Mouse (Mus musculus): ENCODE measurements around the gene Fcmr.

Gene Fcmr

DNA sequence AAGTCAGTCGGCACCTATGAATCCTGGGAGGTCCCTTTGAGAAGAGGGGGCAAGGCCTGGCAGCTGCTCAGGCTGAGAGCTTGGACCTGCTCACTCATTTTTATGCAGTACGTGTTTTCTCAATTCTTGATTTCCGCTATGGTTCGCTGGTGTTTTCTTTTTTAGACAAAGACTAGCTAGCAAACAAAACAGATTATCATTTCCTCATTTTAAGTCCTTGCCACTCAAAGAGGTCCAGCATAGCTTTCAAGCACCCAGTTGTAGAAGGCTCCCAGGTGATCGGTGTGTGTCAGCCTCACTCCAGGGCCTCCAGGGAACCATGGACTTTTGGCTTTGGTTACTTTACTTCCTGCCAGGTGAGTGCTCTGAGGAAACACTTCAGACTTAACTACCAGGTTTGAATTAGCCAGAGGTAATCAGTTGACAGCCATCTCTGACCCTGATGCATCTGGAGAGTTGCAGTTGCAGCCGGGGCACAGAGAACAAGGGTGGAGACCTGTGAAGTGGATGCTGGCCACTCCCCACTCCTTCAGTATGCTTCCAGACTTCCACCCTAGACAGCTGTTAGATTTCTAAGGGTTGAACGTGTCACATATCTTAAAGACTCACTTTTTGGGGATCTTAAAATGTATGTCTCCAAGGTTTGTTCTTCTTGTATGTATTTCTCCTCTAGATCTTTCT is at the start of gene Fcmr:
TSS of gene Fcmr (plus strand) at position 129 of the 681 bp plus-strand sequence.
- CTCF ChIA-PET = interaction anchor here (1.2 kb wide), 1 partner anchor 9 kb away, joined by 5 read pairs; no protein-coding TSS in a partner anchor

DNA sequence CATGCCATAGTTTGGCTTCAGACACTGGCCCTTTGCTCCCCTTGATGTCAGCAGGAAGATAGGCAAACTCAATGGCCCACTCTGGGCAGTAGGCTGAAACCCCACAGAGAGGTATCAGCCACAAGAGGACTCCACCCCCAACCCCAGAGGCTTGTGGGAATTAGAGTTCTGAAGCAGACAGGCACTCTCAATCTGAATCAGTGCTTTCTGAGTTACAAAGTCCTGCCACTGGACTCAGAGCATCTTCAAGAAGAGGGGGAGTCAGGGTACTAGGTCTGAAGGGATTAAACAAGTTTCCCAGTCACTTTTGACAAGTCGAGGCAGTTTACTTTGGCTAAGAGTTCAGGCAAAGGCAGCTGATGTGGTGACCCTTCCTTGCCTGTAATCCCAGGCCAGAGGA is 45.7 kb upstream of the Fcmr start:
- CTCF ChIA-PET = interaction anchor here (0.5 to 0.9 kb wide), 3 partner anchors 11 to 333 kb away, joined by 4 read pairs; no protein-coding TSS in a partner anchor

DNA sequence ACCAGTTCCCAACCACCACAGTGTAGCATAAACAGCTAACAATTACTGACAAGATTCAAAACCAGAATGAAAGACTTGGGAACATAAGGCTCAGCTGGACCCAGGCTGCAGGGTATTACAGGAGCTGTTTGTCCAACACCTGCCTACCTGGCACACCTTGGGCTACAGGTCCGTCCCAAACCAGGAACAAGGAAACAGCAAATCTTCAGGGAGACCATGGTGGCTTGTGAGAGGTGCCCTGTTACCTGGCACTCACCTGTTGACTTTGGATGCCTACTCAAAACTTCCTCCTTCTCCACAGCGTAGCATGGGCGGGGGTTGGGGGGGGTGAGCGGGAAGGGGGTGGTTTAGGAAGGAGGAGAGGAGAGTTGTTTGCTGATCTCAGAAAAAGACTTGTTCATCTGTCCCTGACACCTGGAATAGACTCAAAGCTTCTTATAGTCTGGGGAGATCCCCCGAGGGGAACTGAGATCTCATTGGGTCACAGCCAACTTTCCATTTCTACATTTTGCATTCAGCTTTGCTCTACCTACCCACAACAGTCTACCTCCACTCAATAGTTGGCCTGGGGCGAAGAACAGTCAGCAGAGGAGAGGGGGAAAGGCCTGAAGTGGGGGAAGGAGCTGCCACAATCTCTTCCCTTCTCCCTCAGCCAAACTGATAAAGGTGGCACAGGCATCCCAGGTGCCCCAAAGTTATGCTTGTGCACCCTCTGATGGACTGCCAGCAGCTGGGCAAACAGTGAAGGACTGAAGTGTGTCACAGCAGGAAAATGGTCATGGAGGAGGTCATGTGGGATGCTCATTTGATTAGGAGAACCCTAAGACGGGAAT is 44.9 kb upstream of the Fcmr start:
- CTCF ChIA-PET = interaction anchor here (0.5 to 0.9 kb wide), 2 partner anchors 54 to 334 kb away, joined by 4 read pairs; no protein-coding TSS in a partner anchor

DNA sequence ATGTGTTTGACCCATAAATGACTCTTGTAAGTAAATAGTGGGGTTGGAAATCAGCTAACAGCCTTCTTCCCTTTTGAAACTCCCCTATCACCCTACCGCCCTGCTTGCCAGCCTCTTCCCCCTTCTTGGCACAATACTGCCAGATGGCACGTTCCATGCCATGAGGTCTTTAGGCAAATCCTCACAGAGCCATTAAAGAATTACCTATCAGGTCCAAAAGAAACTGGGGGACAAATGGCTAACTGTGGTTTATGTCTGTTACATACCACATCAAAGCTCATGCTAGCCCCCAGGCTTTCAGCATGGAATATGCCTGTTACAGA is 44.4 kb upstream of the Fcmr start:
- CTCF ChIA-PET = no interaction called here

DNA sequence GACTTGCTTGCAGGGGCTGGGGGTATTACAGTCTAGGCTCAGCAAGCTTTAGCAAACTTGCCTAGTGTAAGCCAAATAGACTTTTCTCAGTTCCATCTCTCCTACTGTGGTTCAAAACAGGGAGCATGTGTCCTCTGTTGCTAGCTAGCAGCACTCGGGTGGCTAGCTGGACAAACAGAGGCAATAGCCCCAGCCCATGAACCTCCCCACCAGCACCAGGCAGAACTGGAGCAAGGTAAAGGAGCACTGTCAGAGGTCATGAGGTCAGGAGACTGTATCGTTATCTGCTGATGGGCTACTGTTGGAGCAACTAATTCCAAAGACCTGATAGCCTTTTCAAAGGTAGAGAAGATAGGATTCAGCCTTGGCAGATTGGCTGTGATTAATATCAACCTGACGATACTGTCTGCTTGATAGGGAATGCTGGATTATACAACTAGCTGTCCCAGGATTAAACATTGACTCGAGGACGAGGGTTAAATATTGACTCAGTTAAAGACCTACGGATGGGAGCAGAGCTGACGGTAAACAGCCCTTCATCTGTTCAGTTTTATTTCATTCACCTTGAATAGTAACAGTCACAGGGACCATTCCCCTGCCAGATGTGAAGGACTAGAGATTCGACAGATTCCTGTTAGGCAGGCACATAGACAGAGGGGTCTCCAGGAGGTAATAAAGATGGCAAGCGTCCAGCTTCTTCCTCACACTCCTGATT is 43.4 kb upstream of the Fcmr start:
- CTCF ChIA-PET = no interaction called here

DNA sequence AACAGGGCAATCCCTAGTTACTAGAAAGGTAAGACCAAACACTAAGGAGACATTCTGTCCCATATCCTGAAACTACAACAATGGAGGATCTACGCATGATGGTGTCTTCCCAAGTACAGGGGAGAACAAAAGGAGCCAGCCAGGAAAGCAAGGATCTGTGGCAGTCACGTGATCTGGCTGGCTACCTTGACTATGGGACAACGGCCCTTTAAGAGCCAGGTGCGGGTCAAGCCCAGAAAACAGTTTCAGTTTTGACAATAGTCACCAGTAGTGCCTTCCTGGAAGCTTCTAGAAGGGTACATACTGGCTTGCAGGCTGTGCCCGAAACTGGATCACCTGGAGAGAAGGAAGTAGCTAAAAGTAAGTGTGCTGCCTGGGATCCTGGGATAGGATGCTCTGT is 39.0 kb upstream of the Fcmr start, which contains the start of gene Pigr:
TSS of gene Pigr (plus strand) at position 237 of the 400 bp plus-strand sequence.
- CTCF ChIA-PET = no interaction called here

DNA sequence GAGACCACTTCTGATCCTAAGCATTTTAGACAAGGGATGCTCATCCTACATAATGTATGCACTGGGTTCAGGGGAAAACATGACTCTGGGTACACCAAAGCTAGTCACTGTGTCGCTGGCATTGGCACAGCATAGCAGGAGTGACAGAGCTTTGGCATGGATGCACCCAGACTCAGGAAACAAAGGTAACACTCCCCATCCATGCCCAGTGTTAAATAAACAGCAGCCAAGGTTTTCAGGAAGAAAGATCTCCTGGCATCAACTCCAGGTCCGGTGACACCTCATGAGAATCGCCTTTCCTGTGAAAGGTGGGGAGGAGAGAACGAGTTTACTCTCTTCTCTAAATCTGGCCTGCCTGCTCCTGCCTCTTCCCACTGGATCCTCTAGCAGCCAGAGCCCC is 36.8 kb upstream of the Fcmr start:
- CTCF ChIA-PET = no interaction called here

DNA sequence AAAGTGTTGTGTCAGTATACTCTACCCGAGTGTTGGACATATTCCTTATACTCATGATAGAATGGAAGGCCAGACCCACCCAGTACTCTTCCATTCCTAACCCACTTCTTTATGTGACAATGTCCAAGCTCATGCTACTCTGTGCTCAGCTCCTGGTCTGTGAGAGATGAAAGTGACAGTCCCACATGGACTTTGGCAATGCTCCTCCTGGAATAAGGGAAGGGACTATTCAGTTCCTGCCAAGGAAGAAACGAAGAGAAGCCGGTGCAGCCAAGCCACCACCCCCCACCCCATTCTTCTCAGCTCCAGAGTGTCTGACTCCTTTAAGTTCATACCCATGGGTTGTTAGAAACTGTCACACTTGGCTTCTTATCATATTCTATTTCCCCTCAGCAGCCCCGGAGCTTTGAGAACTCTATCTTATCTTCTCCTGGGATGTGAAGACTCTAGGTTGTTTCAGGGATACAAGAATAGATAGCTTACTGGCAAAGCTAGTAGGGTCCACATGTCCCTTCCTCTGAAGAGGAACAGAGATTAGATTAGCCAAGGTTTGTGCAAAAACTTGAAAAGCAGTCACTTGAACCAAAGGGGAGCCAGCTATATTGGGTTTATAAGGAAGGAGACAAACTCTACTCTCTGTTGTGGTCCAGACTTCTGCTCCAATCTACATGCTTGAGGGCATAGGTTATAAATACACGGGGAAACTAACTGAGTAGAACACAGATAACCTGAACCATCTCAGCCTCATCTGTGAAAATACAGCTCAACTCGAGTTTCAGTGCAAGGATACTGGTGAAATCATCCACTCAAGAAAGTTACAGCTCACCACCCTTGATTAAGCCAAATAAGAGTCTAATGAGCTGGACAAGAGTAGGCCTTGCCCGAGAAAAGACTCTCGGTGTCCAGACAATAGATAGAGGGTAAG is 35.3 kb upstream of the Fcmr start:
- CTCF ChIA-PET = interaction anchor here (0.6 to 1.0 kb wide), 3 partner anchors 11 to 424 kb away, joined by 3 to 4 read pairs (median 4); no protein-coding TSS in a partner anchor

DNA sequence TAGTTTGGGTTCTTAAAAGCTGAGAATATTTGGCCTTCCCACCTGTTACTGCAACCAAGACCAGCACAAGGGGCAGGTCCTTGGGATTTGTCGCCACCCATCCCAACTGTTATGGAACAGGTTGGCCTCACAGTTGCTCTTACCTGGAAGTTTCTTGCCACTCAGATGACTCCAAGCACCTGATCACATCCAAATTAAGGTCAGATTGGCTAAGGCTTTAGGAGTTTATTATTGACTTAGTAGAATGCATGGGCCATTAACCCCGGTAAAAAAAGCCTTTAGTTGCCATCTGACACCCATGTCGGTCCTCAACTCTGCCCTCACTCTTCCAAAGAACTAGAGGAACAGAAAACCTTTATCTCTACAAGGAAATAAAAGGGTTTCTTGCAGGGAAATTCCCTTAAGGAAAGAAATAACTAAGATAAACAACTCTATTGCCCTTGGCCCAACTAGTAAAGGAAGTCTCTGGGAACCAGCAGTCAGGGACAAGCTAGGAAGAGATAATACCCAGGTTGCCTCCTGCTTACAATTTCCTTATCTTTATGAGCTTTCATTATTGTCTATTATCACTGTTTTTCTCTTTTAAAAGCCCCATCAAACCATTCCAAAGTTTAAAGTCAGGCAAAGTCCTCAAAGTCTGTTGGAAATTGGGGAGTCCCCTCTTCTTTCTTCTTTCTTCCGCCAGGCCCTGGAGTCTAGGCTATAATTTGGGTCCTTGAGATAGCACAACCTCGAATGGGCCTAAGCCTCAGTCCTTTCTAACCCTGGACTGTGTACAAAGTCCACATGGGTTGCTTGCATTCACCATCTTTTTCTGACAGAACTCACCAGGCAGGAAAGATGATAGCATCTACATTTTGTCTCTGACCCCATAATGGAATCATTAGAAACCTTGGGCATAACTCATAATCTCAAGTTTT is 33.0 kb upstream of the Fcmr start:
- CTCF ChIA-PET = interaction anchor here (0.7 to 0.9 kb wide), 2 partner anchors 151 to 226 kb away, joined by 3 to 32 read pairs; no protein-coding TSS in a partner anchor

DNA sequence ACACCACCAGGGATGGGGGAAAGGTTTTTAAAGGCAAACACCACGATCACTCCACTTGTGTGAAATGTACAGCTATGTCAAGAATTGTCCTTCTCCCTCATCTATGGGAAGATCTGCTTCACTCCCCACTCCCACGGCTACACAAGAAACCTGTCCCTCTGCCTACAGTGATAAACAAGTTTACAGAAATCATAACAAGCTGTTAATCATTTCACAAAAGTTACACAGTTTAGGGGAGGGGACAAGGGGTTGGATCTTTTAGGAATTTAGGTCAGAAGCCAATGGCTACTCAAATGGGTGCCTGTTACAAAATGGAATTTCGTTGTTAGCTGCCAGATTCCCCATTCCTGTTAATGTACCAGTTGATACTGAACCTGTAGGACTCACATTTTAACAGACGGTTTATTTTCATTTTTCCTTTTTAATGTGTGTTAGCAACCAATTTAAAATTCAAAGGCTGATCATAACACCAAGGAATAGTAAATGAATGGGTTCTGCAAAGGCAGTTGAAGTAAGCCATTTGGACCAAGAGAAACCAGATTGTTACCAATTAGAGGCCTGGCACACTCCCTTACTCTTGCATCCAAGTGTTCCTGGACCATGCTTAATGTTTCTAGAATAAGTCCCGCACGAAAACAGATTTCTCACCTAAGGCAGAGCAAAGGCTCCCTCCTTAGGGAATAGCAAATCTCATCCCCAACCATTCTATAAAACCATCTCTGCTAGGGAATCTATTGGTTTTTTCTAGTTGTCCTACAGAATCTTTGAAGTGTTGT is 30.1 kb upstream of the Fcmr start:
- CTCF ChIA-PET = interaction anchor here (0.6 to 1.0 kb wide), 3 partner anchors 17 to 43 kb away, joined by 3 to 6 read pairs (median 3); no protein-coding TSS in a partner anchor

DNA sequence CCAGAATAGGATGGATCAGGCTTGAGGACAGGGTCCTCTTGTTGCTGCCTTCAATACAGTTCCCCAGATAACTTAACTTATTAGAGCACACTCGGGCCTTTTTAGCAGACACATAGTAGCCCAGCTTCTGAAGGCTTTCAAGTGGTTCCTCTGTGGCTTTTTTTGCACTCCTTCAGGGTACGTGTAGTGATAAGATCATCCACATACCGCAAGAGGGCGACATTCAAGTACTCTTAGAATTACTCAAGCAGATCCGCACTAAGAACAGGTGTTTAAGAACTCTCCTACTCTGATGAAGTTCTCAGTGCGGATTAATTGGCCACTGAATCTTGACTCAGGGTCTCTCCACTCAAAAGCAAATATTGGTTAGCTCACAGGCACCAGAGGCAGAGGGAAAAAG is 27.2 kb upstream of the Fcmr start:
- CTCF ChIA-PET = interaction anchor here (1.5 kb wide), 1 partner anchor 9 kb away, joined by 9 read pairs; no protein-coding TSS in a partner anchor

DNA sequence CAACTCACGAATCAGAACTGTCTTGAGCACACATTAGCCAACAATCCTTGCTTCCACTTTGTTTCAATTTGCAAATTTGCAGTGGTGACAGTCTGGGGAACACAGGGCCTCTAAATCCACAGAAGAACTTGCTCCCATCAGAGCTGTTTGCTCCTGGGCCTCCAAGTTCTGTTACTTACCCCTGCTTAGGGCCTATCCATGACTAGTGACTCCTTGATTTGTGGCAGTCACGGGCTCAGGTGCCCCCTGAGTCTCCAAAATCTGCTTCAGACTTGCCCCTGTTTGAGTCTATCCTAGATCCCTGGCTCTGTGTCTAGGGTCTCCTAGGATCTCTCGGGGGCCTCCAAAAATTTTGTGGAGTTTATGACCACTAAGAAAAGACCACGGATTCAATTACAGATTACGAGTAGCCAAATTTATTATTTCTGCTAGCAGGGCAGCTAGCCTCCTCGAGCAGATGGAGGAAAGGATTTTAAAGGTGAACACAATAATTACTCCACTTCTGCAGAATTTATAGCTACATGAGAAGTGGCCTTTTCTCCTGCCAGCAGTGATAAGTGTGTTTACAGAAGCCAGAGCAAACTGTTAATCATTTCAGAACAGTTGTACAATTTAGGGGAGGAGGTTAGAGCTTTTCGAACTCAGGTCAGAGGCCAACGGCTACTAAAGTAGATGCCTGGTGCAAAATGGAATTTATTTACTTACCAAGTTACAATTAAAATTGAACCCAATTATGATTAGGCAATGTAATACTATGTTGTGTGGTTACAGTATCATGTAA is 24.7 kb upstream of the Fcmr start:
- CTCF ChIA-PET = no interaction called here

DNA sequence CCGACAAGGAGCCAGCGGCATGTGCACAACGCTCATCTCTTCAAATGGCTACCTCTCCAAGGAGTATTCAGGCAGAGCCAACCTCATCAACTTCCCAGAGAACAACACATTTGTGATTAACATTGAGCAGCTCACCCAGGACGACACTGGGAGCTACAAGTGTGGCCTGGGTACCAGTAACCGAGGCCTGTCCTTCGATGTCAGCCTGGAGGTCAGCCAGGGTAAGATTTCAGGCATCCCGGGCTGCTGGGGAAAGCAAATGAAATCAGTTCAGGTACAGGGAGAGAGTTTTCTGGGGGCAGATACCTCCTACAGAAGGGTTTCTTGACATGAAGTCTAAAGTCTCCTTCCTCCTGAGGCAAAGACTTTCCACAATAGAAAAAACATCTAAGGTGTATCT is 23.8 kb upstream of the Fcmr start:
- CTCF ChIA-PET = no interaction called here

DNA sequence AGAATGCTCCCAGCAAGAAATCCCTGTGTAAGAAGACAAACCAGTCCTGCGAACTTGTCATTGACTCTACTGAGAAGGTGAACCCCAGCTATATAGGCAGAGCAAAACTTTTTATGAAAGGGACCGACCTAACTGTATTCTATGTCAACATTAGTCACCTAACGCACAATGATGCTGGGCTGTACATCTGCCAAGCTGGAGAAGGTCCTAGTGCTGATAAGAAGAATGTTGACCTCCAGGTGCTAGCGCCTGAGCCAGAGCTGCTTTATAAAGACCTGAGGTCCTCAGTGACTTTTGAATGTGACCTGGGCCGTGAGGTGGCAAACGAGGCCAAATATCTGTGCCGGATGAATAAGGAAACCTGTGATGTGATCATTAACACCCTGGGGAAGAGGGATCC is 21.0 kb upstream of the Fcmr start:
- CTCF ChIA-PET = interaction anchor here (0.5 kb wide), 1 partner anchor 60 kb away, joined by 3 read pairs; no protein-coding TSS in a partner anchor

DNA sequence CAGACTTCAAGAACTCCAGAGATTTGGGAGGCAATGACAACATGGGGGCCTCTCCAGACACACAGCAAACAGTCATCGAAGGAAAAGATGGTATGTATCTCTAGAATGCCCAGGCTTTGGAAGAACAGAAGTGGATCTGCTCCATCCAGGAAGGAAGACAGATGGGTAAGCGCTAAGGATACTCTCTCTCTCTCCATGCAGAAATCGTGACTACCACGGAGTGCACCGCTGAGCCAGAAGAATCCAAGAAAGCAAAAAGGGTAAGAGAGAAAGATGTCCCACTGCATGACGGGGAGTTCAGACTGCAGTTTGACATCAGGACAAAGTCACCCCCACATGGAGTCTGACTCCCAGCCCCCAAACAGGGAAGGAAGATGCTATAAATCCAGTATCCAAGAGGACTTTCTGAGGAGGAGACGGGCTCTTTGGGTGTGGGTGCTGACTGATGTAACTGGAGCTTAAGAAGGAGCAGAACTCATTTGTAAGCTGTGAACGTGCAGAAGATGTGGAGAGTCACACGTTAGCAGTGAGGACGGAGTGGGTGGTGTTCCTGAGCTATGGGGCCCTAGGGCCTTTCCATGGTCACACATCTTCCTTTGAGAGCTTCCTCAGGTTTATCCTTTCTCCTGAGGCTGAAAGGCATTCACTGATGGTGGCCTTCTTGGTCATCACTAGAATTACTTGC is 15.8 kb upstream of the Fcmr start:
- CTCF ChIA-PET = no interaction called here

DNA sequence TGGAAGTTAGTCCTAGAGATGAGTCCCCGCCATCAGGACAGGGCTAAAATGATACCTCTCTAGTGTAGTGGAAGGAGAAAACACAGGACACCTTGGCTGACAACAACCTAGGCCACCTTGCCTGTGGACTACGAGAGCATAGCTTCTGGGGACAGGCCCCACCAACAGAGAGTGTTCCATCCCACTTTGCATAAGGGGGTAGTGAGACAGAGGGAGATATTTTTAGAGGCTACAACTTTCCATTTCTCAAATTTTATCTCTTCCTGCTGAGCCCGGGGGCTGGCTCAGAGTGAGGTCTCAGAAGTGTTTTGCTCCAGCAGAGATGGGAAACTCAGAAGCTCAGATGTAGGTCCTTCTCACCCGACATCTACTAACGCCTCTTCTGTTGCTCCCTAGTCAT is 15.1 kb upstream of the Fcmr start:
- CTCF ChIA-PET = no interaction called here

DNA sequence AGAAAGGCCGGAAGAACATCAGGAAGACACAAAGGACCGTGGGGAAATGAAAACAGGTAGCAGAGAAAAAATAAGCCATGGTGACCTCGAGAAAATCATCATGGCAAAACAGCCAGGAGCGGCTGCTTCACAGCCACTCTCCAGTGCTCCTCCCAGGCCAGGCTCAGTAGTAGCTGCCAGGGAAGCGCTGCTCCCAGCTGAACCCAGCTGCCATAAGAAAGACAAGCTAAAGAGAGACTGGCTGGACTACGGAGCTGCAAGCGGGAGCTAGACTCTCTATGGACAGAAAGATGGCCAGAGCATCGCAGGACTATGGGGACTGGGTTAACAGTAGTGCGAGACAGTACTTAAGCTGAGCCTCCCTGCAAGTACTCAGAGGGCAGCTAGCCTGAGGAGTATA is 10.7 kb upstream of the Fcmr start:
- CTCF ChIA-PET = interaction anchor here (0.8 kb wide), 1 partner anchor 10 kb away, joined by 3 read pairs; no protein-coding TSS in a partner anchor

DNA sequence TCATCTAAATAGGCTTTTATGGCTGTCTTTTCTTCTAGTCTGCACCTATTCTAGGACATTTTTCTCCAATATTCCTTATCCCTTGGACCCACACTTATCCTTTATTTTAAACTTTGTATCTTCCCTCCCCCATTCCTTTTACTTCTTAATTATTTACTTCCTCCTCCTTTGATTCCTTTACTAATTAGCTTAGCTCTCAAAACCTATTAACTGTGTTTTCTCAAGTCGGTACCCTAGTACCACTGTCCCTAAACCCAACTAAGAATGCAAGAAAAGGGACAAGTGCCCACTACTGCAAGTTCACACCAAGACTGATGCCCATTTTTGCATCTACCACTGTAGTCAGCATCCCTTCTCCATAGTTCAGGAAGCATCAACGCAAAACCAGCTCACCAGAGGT is 9.7 kb upstream of the Fcmr start:
- CTCF ChIA-PET = interaction anchor here (0.8 kb wide), 1 partner anchor 9 kb away, joined by 3 read pairs; no protein-coding TSS in a partner anchor
